ENCODE assay signal across 1 mouse cellular context in genomic region chr3:142493536-142494061, GRCm38 (mm10).
TF ChIP-seq lines count a peak whose summit lies in the region.

Gbp5 (plus strand) TSS chr3:142493978.

TF ChIP-seq in CH12.LX, 34 proteins besides CTCF, POLR2A, EP300 and RAD21 (continued from another document):
- TF ChIP-seq ZC3H11A (IDR thresholded peaks at IDR 0.05; ENCODE audit: low read depth, low read length), result peak; percentile 97
TF ChIP-seq in CH12.LX: peak in this region for 18.
